Mouse (Mus musculus) intestine, embryonic 16.5 days (tissue): ENCODE data around the gene Iqgap2. TPM values are rescaled to one million over a fixed set of nuclear protein-coding genes. Genes with fewer than 3 reads are reported as not detected.

Experiments
- ATAC-seq: fragments of 200-750 bp; cut with Nextera tagmentation; 2 replicates; pipeline ENCODE4 v1.8.0; 2017; ENCODE audit warnings: moderate TSS enrichment, moderate library complexity
- H3K27ac ChIP-seq: fragments of 300-500 bp; sonication (generic); 2 replicates; pipeline ENCODE4 v1.5.1; 2014; ENCODE audit warnings: mild to moderate bottlenecking, low read length
- H3K27me3 ChIP-seq: fragments of 300-500 bp; sonication (generic); replicated peaks from 2 replicates; pipeline ENCODE4 v1.6.1; 2014; ENCODE audit warnings: low read length, control low read depth, mixed read lengths; ENCODE audit not compliant: control insufficient read depth, insufficient read depth
- H3K36me3 ChIP-seq: fragments of 300-500 bp; sonication (generic); 2 replicates; pipeline ENCODE4 v1.6.1; 2014; ENCODE audit warnings: low read length, control low read depth; ENCODE audit not compliant: control insufficient read depth, insufficient read depth
- H3K4me1 ChIP-seq: fragments of 300-500 bp; sonication (generic); 2 replicates; pipeline ENCODE4 v1.6.1; 2014; ENCODE audit warnings: low read length, control low read depth, mixed read lengths; ENCODE audit not compliant: control insufficient read depth, insufficient read depth
- H3K4me2 ChIP-seq: fragments of 300-500 bp; sonication (generic); 2 replicates; pipeline ENCODE4 v1.6.1; 2014; ENCODE audit warnings: low read depth, low read length, control low read depth
- H3K4me3 ChIP-seq: fragments of 300-500 bp; sonication (generic); 2 replicates; pipeline ENCODE4 v1.5.1; 2014; ENCODE audit warnings: mild to moderate bottlenecking, low read length
- H3K9ac ChIP-seq: fragments of 300-500 bp; sonication (generic); 2 replicates; pipeline ENCODE4 v1.6.1; 2014; ENCODE audit warnings: low read depth, low read length
- H3K9me3 ChIP-seq: fragments of 300-500 bp; sonication (generic); 2 replicates; pipeline ENCODE4 v1.6.1; 2016; ENCODE audit warnings: low read length, control low read depth; ENCODE audit not compliant: control insufficient read depth
- whole genome bisulfite sequencing: fragments of 180-500 bp; shearing (Covaris S2); extraction: QIAGEN DNeasy Blood & Tissue Kit; methylation state at CpG from one replicate; pipeline ENCODE4 v1.1.7; 2014; 5-methylcytosine and 5-hydroxymethylcytosine counted together
- polyA plus RNA-seq: library from polyadenylated mRNA; unstranded; fragments of >200 nt; fragmentation: Nextera tagmentation; extraction: Ambion mirVana; gene quantifications from 2 replicates; pipeline ENCODE4 v1.2.1, GENCODE M21; 2015

Iqgap2 gene
- polyA plus RNA-seq, 1 experiment from 2014 or later: 29.4 TPM

DNA sequence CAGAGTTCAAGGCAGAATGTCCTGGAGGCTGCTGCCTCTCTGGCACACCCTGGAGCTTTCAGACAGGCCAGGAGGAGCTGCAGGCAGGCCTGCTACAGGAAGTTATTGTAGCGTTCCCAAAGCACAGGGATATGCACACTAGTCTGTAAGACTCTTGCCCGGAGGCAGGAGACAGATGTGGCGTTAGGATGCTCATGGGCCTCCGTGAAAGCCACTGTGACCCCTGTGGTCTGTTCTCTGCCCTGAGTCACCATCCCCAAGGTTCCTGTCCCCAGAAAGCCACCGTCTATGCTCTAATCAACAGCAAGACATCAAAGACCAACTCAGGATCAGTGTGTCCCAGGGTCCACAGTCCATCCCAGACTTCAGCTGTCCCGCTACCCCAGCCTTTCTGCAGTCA lies 277.0 kb downstream of the Iqgap2 start:
- no peak for ATAC-seq

DNA sequence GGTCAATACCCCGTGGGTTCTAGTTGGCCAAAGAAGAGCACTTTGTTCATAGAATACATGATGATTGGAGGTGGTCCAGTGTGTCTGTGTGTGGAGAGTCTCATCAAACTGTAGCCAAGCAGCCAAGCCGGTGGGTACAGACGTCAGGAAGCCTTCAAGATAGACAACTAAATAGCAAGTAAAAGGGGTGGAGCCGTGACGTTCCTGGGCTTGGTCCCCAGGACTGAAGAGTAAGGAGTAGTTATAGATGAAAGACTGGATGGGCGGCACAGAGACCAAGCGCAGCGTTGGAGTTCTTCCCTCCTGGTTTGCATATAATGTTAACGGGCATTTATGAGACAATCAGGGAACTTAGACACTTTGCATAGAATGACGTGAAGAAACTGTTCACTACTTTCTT lies 279.5 kb downstream of the Iqgap2 start:
- peaks cover 16% of the 10 kb centered on the region for H3K4me1 ChIP-seq
- no peaks in the 10 kb centered on the region for H3K27me3 ChIP-seq
- H3K4me2 ChIP-seq: no peak overlapping the region
- H3K9ac ChIP-seq: no peak overlapping the region
- H3K9me3 ChIP-seq: peaks cover 8% of the 10 kb centered on the region
- H3K27ac ChIP-seq: no peak overlapping the region
- 88% methylated on average over 10 of the region's 10 CpGs for WGBS
- ATAC-seq: no peak
- no peaks in the 10 kb centered on the region for H3K36me3 ChIP-seq
- no peak overlapping the region for H3K4me3 ChIP-seq

More for the DNA sequence above, 277.0 kb downstream of the Iqgap2 start:
- no peaks in the 10 kb centered on the region for H3K9me3 ChIP-seq
- WGBS: 57% methylated on average over 6 of the region's 6 CpGs
- H3K36me3 ChIP-seq: no peaks in the 10 kb centered on the region
- H3K27me3 ChIP-seq: no peaks in the 10 kb centered on the region
- H3K4me1 ChIP-seq: peaks cover 16% of the 10 kb centered on the region
- no peak overlapping the region for H3K4me3 ChIP-seq
- no peak overlapping the region for H3K4me2 ChIP-seq
- no peak overlapping the region for H3K27ac ChIP-seq
- H3K9ac ChIP-seq: no peak overlapping the region

DNA sequence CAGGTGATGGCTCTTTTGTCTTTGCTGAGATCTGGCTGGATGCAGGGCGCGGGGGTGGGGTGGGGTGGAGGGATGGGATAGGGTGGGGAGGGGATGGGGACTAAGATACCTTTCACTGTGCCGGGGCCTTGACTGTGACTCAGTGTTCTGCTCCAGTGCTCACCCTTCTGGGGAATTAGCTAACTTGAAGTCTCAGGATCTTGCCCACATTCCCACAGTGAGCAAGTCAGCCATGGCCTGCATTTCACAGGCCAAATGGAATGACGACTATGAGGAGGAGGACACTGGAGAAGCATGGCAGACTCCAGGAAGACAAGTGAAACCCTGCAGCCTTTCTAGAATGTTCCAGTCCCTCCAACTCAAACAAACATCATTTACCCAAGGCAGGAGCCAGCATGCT lies 280.0 kb downstream of the Iqgap2 start:
- no peak overlapping the region for H3K27ac ChIP-seq
- no peak for ATAC-seq

DNA sequence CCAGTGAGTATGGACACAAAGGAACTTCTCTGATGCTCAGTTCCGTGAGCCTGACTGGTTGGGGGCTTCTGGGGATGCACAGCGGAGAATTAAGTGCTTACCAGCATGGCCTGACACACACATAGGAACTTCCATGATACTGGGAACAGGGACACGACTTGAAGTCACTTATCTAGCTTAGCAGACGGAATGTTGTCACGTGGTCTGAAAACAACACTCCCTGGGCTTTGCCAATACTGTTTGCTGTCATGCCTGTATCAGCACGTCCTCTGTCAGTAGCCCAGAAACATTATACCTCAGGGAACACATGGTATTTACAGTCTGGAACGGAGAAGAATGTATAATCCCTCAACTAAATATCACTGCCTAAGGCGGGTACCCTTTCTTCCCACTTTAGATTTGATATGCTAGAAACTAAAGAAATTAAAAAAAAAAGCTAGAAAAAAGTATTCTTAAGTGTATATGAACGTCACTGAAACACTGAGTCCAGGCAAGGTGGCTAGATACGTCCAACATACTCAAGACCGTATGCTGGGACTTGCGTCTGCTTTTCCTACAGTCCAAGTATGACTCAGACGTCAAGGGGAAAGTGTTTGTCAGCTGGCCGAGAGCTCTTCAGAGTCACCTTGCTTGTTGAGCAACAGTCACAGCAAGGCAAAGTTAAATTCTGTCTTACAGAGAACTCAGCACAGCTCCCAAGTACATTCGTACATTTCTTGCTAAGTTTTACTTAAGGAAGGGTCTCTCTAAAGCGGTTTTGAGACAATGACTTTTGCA lies 280.7 kb downstream of the Iqgap2 start:
- H3K36me3 ChIP-seq: no peaks in the 10 kb centered on the region
- no peaks in the 10 kb centered on the region for H3K27me3 ChIP-seq
- H3K4me3 ChIP-seq: no peak overlapping the region
- no peak overlapping the region for H3K27ac ChIP-seq
- no peak for ATAC-seq
- peaks cover 8% of the 10 kb centered on the region for H3K9me3 ChIP-seq
- 84% methylated on average over 16 of the region's 16 CpGs for WGBS
- no peak overlapping the region for H3K4me2 ChIP-seq
- H3K4me1 ChIP-seq: peaks cover 7% of the 10 kb centered on the region
- no peak overlapping the region for H3K9ac ChIP-seq

More for the DNA sequence above, 280.0 kb downstream of the Iqgap2 start:
- Histone ChIP-seq H3K4me1 (peaks cover 13% of the 10 kb centered on the region), H3K4me2 (no peak overlapping the region), H3K27me3 (no peaks in the 10 kb centered on the region), H3K9me3 (peaks cover 8% of the 10 kb centered on the region), H3K4me3 (no peak overlapping the region), H3K36me3 (no peaks in the 10 kb centered on the region), H3K9ac (no peak overlapping the region)
- 91% methylated on average over 4 of the region's 4 CpGs for WGBS

DNA sequence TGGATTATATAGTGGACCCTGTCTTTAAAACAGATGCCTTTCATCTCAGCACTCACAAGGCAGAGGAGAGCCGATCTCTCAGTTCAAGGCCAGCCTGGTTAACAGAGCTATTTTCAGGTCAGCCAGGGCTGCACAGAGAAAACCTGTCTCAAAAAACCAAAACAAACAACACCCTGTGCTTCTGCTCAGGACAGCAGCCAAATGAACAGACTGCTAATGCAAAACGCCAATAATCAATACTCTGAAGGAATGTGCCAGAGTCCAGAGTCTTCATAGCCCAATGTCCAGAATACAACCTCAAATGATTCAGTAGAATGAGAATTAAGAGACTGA lies 282.7 kb downstream of the Iqgap2 start:
- H3K4me3 ChIP-seq: no peak overlapping the region
- ATAC-seq: no peak
- no peaks in the 10 kb centered on the region for H3K27me3 ChIP-seq
- no peak overlapping the region for H3K4me2 ChIP-seq
- no peaks in the 10 kb centered on the region for H3K4me1 ChIP-seq
- no peak overlapping the region for H3K9ac ChIP-seq
- H3K27ac ChIP-seq: no peak overlapping the region
- 71% methylated on average over 2 of the region's 2 CpGs for WGBS
- H3K36me3 ChIP-seq: peaks cover 6% of the 10 kb centered on the region
- peaks cover 8% of the 10 kb centered on the region for H3K9me3 ChIP-seq

DNA sequence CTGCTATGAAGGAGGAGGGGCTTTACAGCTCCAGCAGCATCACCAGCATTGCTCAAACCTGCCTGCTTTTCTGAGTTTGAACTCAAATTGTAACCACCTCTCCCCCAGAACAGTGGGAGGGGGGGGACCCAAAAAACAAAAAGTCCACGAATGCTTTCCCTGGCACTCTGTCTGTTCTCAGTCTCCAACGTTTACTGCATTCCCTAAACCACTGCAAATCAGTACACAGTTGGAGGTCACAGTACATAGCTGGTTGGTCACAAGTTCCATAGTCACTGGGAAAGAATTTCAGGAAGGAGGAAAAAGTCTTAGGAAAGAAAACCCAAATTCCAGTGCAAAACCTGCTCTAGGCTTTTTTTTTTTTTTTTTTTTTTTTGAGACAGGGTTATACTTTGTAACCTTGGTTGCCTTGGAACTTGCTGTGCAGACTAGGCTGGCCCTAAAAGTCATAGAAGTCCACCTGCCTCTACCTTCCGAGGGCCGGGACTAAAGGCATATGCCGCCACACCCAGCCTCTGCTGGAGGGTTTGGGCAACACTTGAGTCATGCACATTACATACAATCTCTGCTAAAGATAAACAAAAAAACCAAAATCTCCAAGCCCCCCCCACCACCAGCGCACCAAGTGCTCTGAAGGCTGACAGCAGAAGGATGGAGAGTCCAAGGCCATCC lies 283.2 kb downstream of the Iqgap2 start:
- Histone ChIP-seq H3K9ac (no peak overlapping the region), H3K9me3 (peaks cover 8% of the 10 kb centered on the region), H3K4me1 (no peaks in the 10 kb centered on the region), H3K4me2 (no peak overlapping the region), H3K27me3 (no peaks in the 10 kb centered on the region), H3K4me3 (no peak overlapping the region), H3K36me3 (peaks cover 10% of the 10 kb centered on the region), H3K27ac (no peak overlapping the region)
- ATAC-seq: no peak
- WGBS: 83% methylated on average over 6 of the region's 6 CpGs

DNA sequence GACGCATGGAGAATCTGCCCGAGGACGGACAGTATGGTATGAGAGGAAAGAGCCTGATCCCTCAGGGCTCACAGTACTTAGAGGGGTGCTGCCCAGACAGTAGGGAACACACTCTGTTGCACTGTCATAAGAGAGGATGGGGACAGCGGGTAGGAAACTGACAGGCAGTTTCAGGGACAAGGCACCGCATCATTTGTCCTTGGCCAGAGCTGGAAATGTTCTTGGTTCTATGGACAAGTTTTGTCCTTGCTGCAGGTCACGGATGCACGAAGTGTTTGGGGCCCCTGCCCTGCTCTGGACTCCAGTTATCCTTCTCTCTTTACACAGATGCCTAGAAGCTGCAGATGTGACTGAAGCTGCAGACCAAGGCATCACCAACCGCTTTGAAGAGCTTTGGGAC lies 284.7 kb downstream of the Iqgap2 start:
- no peaks in the 10 kb centered on the region for H3K27me3 ChIP-seq
- H3K4me2 ChIP-seq: no peak overlapping the region
- no peak overlapping the region for H3K9ac ChIP-seq
- H3K27ac ChIP-seq: no peak overlapping the region
- H3K4me1 ChIP-seq: no peaks in the 10 kb centered on the region
- no peak for ATAC-seq
- H3K9me3 ChIP-seq: peaks cover 8% of the 10 kb centered on the region
- 95% methylated on average over 8 of the region's 8 CpGs for WGBS
- peaks cover 12% of the 10 kb centered on the region for H3K36me3 ChIP-seq
- no peak overlapping the region for H3K4me3 ChIP-seq

DNA sequence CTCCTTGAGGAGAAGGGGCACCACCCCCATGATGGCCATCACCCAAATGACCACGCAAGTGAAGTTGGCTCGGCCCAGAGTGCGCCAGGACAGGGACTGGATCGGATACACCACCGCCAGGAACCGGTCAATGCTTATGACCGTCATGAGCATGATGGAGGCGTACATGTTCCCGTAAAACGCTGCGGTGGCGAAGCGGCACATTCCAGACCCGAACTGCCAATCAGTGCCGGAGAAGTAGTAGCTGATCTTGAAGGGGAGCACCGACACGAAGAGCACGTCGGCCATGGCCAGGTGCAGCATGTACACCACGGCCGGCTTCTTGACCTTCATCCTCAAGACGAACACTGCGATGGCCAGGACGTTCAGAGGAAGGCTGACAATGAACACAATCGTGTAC lies 287.4 kb downstream of the Iqgap2 start:
- Histone ChIP-seq H3K9ac (no peak overlapping the region), H3K27ac (no peak overlapping the region), H3K4me1 (no peaks in the 10 kb centered on the region), H3K4me3 (no peak overlapping the region), H3K4me2 (no peak overlapping the region), H3K27me3 (no peaks in the 10 kb centered on the region), H3K36me3 (peaks cover 12% of the 10 kb centered on the region), H3K9me3 (peaks cover 8% of the 10 kb centered on the region)
- 96% methylated on average over 25 of the region's 25 CpGs for WGBS
- no peak for ATAC-seq

DNA sequence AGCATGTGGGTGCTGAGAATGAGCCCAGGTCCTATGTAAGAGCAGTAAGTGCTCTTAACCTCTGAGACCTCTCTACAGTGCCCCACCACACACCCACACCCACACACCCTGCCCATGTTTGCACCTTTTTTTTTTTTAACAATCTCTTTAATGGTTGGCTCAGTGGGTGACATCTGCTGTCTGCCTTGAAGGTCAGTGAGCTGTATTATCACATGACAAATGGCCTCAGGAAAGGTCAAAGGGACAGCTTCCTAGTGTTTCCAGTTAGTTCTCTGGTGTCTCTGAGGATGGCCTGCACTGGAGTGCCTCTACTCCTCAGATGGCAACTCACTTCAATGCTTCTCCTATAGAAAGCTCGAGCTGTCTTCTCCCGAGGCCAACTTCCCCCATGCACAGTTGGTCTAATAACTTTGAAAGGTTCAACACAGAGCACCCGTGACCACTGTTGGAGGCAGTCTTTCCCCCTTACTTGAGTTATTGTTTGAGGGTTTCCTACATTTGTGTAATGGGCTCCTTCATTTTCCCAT lies 291.8 kb downstream of the Iqgap2 start:
- Histone ChIP-seq H3K27me3 (no peaks in the 10 kb centered on the region), H3K27ac (no peak overlapping the region), H3K9me3 (no peaks in the 10 kb centered on the region), H3K36me3 (peaks cover 12% of the 10 kb centered on the region), H3K9ac (no peak overlapping the region), H3K4me1 (no peaks in the 10 kb centered on the region), H3K4me3 (no peak overlapping the region), H3K4me2 (no peak overlapping the region)
- no peak for ATAC-seq
- 72% methylated on average over 3 of the region's 3 CpGs for WGBS
